Mouse (Mus musculus) intestine, postnatal 0 days (tissue): ENCODE measurements at regions not wholly inside any gene's neighbourhood (a gene's known extent, or its start where the extent isn't known, plus 50 kb on each side); places are given as distances from the start of the nearest gene placed in this dataset.

Experiments used
- ATAC-seq: fragments of 200-750 bp; cut with Nextera tagmentation; 2 replicates; pipeline ENCODE4 v1.8.0; 2017; ENCODE audit warnings: mild to moderate bottlenecking, moderate TSS enrichment, moderate library complexity
- H3K27ac ChIP-seq: fragments of 300-500 bp; sonication (generic); 2 replicates; pipeline ENCODE4 v1.5.1; 2014; ENCODE audit warnings: mild to moderate bottlenecking, low read depth, low read length, moderate library complexity
- H3K27me3 ChIP-seq: fragments of 300-500 bp; sonication (generic); replicated peaks from 2 replicates; pipeline ENCODE4 v1.6.1; 2014; ENCODE audit warnings: low read length, mixed read lengths; ENCODE audit not compliant: control insufficient read depth, insufficient read depth
- H3K36me3 ChIP-seq: fragments of 300-500 bp; sonication (generic); 2 replicates; pipeline ENCODE4 v1.6.1; 2014; ENCODE audit warnings: mild to moderate bottlenecking, moderate library complexity; ENCODE audit not compliant: control insufficient read depth, insufficient read depth
- H3K4me1 ChIP-seq: fragments of 300-500 bp; sonication (generic); replicated peaks from 2 replicates; pipeline ENCODE4 v1.6.1; 2014; ENCODE audit warnings: antibody characterized with exemption, low read length, mixed read lengths; ENCODE audit not compliant: control insufficient read depth, insufficient read depth
- H3K4me2 ChIP-seq: fragments of 300-500 bp; sonication (generic); replicated peaks from 2 replicates; pipeline ENCODE4 v1.6.1; 2014; ENCODE audit warnings: low read depth, mild to moderate bottlenecking, moderate library complexity
- H3K4me3 ChIP-seq: fragments of 300-500 bp; sonication (generic); 2 replicates; pipeline ENCODE4 v1.5.1; 2014; ENCODE audit warnings: low read depth, low read length
- H3K9ac ChIP-seq: fragments of 300-500 bp; sonication (generic); 2 replicates; pipeline ENCODE4 v1.6.1; 2014; ENCODE audit warnings: mild to moderate bottlenecking, low read depth, low read length
- H3K9me3 ChIP-seq: fragments of 300-500 bp; sonication (generic); 2 replicates; pipeline ENCODE4 v1.6.1; 2016; ENCODE audit warnings: mixed run types; ENCODE audit not compliant: control insufficient read depth
- CTCF ChIP-seq: sonication (generic); IDR thresholded peaks from 2 replicates; pipeline ENCODE4 v1.5.1; 2016; ENCODE audit warnings: low read depth, mild to moderate bottlenecking, control low read depth, antibody characterized with exemption, moderate library complexity
- WGBS: fragments of 180-500 bp; shearing (Covaris S2); extraction: QIAGEN DNeasy Blood & Tissue Kit; methylation state at CpG from one replicate; pipeline ENCODE4 v1.1.7; 2014; 5-methylcytosine and 5-hydroxymethylcytosine counted together

DNA sequence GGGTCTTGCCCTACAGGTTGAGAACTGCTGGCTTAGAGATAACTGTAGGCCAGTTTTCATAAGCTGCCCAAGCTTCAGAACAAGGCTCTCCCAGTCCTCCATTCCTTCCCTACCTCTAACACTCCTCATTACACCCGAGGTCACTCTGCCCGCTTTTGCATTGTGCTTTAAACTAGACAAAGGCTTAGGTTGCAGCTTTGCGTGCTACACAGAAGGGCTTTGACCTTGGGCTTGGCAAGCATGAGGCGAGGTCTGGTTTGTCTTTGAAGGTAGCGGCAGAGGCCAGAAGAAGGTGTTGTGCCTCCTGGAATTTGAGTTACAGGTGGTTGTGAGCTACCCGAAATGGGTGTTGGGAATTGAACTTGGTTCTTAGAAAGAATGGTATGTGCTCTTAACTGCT, 255.7 kb downstream of the Kcnrg start:
- no peaks in the 10 kb centered on the region for H3K9me3 ChIP-seq
- no peaks in the 10 kb centered on the region for H3K27me3 ChIP-seq
- H3K9ac ChIP-seq = no peak overlapping the region
- no peak overlapping the region for H3K4me3 ChIP-seq
- TF ChIP-seq CTCF = no peak
- 75% methylated on average over 6 of the region's 6 CpGs for whole genome bisulfite sequencing
- H3K27ac ChIP-seq = no peak overlapping the region
- ATAC-seq = no peak
- H3K36me3 ChIP-seq = no peaks in the 10 kb centered on the region
- no peaks in the 10 kb centered on the region for H3K4me1 ChIP-seq
- H3K4me2 ChIP-seq = no peak overlapping the region

DNA sequence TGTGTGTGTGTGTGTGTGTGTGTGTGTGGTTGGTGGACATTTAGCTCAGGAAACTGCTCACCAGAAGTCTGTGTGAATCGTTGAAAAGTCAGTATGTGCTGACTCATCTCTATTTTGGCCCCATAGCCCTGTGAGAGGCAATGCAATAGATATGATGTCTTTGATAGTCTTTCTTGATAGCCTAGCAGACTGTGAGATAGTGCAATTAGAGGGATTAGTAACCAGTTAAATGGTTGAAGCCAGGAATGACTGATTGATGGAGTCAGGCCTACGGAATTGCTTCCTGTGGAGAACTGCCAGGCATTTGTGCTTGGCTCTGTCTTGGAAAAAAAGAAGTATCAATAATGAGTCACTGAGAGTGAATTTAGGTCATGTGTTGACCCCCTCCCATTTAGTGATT, 256.2 kb downstream of the Kcnrg start:
- no peak for ATAC-seq
- no peaks in the 10 kb centered on the region for H3K27me3 ChIP-seq
- no peaks in the 10 kb centered on the region for H3K4me1 ChIP-seq
- H3K27ac ChIP-seq = no peak overlapping the region
- no peaks in the 10 kb centered on the region for H3K9me3 ChIP-seq
- no peak overlapping the region for H3K4me2 ChIP-seq
- no peaks in the 10 kb centered on the region for H3K36me3 ChIP-seq
- WGBS = 35% methylated on average over 2 of the region's 2 CpGs
- no peak for TF ChIP-seq CTCF
- no peak overlapping the region for H3K4me3 ChIP-seq
- no peak overlapping the region for H3K9ac ChIP-seq

DNA sequence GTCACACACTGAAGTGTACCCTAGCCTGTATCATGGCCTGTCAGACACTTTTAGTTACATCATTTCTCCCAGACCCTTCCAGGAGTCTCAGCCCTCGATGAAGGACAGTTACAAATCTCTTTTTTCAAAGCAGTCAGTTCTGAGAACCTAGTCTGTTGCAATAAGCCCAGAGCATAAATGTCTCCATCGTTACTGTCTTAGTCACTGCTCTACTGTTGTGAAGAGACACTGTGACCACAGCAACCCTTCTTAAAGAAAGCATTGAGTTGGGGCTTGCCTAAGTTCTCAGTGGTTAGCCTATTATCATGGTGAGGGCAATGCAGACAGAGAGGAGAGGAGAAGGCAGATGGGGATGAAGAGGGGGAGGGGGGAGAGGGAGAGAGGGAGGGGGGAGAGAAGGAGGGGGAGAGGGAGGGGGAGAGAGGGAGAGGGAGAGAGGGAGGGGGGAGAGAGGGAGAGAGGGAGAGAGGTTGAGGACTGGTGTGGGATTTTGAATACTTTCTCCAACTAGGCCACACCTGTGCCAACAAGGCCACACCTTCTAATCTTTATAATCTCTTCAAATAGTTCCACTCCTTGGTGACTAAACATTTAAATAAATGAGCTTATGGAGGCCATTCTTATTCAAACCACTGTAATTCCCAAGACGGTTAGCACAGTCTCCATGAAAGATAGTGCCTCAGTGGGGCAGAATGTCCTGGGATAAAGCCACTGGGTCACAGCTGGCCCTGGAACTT, 259.4 kb downstream of the Kcnrg start:
- Histone ChIP-seq H3K9ac (no peak overlapping the region), H3K4me1 (no peaks in the 10 kb centered on the region), H3K27ac (no peak overlapping the region), H3K9me3 (no peaks in the 10 kb centered on the region), H3K4me3 (no peak overlapping the region), H3K36me3 (no peaks in the 10 kb centered on the region), H3K27me3 (no peaks in the 10 kb centered on the region), H3K4me2 (no peak overlapping the region)
- 51% methylated on average over 3 of the region's 3 CpGs for WGBS
- ATAC-seq = no peak
- no peak for TF ChIP-seq CTCF

DNA sequence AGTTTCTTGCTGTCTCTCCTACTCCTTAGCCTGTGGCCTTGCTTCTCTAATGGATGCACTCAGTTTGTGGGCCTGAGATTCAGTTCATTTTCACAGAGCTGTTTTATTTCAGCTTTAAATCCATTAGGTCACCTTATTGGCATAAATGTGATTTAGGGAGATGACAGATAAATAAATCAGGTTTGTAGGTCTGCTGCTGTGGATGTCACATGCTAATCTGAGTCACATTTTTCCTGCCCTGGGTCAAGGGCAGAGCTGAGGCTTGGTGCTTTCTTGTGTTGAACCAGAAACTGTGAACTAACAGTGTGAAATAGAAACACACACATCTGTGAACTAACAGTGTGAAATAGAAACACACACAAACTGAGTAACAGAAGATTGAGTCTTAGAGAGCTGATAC, 266.9 kb downstream of the Kcnrg start:
- Histone ChIP-seq H3K27ac (no peak overlapping the region), H3K9me3 (no peaks in the 10 kb centered on the region), H3K9ac (no peak overlapping the region), H3K36me3 (no peaks in the 10 kb centered on the region), H3K4me1 (no peaks in the 10 kb centered on the region), H3K4me3 (no peak overlapping the region), H3K4me2 (no peak overlapping the region), H3K27me3 (no peaks in the 10 kb centered on the region)
- ATAC-seq = no peak
- no peak for TF ChIP-seq CTCF

DNA sequence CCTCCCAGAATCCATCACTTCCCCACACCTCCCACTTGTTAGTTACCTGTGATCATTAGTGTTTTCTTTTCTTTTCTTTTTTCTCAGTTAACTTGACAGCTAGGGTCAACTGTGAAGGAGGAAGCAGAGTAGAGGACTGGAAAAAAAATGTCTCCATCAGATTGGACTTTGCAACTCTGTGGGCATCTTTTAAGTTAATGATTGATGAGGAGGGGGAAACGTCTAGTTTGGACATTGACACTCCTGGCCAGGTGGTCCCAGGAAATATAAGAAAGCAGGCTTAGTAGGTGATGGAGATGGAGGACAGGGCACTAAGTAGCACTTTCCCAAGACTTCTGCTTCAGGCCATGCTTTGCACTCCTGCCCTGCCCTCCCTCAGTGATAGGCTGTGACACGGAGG, 272.2 kb downstream of the Kcnrg start:
- peak; percentile 28; the same call in 1 of the 2 replicates for ATAC-seq
- H3K36me3 ChIP-seq = no peaks in the 10 kb centered on the region
- H3K27ac ChIP-seq = no peak overlapping the region
- TF ChIP-seq CTCF = no peak
- no peak overlapping the region for H3K9ac ChIP-seq
- H3K27me3 ChIP-seq = no peaks in the 10 kb centered on the region
- H3K9me3 ChIP-seq = no peaks in the 10 kb centered on the region
- 18% methylated on average over 2 of the region's 2 CpGs for WGBS
- H3K4me1 ChIP-seq = no peaks in the 10 kb centered on the region
- no peak overlapping the region for H3K4me2 ChIP-seq
- no peak overlapping the region for H3K4me3 ChIP-seq

DNA sequence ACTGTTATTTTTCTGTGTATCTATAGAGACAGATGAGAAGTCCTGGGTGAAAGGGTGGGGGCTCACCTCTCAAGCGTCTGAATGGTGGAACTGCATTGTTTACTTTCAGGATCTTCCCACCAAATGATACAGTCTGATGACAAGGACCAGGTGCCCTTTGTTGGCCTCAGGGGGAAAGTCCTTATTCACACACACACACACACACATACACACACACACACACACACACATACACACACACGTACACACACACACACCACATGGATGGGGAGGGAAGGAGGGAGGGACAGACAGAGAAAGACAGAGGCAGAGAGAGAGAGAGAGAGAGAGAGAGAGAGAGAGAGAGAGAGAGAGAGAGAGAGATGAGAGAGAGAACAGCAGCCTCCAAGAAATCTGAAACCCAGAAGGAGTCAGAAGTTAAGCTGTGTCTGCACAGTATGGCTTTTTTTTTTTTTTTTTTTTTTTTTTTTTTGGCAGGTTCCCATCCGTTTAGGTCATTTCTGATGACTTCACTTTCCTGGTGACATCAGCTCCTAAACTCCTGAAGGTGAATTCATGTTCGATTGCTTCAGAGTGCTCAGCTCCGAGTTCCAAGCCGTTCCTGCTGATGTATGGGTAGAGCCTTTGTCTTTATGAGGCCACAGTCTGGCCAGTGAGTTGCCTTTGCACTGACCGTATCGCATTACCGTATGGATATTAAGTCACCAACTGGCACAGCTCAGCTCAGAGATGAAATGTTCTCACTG, 273.4 kb downstream of the Kcnrg start:
- Histone ChIP-seq H3K4me3 (no peak overlapping the region), H3K4me2 (no peak overlapping the region), H3K9me3 (no peaks in the 10 kb centered on the region), H3K27me3 (no peaks in the 10 kb centered on the region), H3K9ac (no peak overlapping the region), H3K4me1 (no peaks in the 10 kb centered on the region), H3K27ac (no peak overlapping the region), H3K36me3 (no peaks in the 10 kb centered on the region)
- no peak for TF ChIP-seq CTCF
- 57% methylated on average over 9 of the region's 9 CpGs for WGBS
- ATAC-seq = no peak
